Mouse (Mus musculus) lung, adult 2 months (tissue): ENCODE results near the gene Asb15.

ENCODE experiments used
- CTCF ChIP-seq: fragments of 200-500 bp; IDR thresholded peaks from 2 replicates; pipeline ENCODE4 v1.5.1; 2011; ENCODE audit warnings: mild to moderate bottlenecking, low read length, control low read depth; ENCODE audit not compliant: insufficient read depth
- POLR2A ChIP-seq: fragments of 200-500 bp; IDR thresholded peaks from 2 replicates; pipeline ENCODE4 v1.6.1; 2011; ENCODE audit warnings: low read depth, mild to moderate bottlenecking, control low read depth, low read length, borderline replicate concordance; ENCODE audit errors: extremely low read depth

- no peak for TF ChIP-seq CTCF
- no peak for TF ChIP-seq POLR2A
Observed at GRCm38 (mm10) chr6:24573319-24573718, 45.4 kb downstream of the Asb15 start.
